Mouse (Mus musculus): ENCODE results near the gene Fcrlb. TPM values are rescaled to one million over a fixed set of nuclear protein-coding genes. Genes with fewer than 3 reads are reported as not detected.
"Not testable (repeated sequence)": the region's sequence is repeated elsewhere in the genome, so short reads cannot be mapped to it uniquely, and the experiment has no call there.

Fcrlb gene
- not detected for total RNA-seq (2021)
- long read RNA-seq, experiment 1: 0 reads
- long read RNA-seq, experiment 2: 0 reads

DNA sequence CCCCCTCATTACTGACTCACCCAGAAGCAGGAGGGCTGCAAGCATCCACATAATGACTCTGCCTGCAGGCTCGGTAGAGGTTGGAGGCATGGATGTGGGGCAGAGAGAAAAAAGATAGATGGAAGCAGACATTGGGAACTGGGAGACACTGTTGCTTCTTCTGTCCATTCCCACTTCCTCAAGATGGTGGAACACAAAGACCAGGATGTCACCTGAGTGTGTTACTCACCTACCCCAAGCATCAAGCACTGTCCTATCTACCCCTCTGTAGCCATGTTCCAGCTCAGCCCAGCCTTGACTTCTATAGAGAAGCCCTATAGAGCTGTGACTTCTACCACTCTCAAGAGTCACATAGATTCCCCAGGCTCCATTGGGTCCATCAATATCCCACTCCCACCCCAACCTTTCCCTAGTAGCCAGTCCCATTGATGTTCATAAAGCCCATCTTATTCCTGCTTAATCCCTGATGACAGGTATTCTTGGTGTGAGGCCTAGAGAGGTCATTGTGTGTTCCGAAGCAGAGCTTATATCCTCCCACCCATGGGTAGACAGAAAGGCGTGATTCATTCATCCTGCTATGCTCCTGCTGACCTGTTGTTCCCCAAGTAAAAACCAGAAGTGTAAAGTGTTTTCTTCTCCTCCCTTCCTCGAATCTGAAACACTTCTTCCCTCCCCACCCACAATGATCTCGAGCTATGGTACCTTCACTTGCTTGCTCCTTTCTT, at the start of gene Fcrlb:
Gene Fcrlb (minus strand): TSS at position 51 of the 725 bp plus-strand sequence.
- H3K27ac ChIP-seq: no peak within 1 kb of the TSS
- no peak for TF ChIP-seq CTCF (IDR thresholded peaks at IDR 0.05)
- no peak for DNase-seq
- H3K4me3 ChIP-seq: no peak within 1 kb of the TSS
- intact Hi-C loops (cut with DNase I): no loop called here

DNA sequence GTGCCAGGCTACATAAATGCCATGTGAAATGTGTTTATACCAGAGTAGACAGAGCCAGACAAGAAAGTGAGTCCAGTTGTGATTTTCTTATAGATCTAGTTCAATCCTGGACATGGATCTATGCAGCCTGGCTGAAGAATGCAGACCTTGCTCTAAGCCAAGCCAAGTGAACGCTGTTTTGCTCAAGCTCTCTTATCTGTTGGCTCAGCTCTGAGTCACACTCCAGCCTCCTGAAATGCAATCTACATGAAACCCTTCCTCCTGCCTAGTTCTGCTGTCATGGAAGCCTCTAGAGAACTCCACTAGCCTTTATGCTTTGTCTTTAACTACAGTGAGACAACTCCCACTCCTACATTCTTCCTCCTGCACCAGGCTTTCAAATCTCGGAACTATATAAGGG, 49.6 kb upstream of the Fcrlb start:
- no peak for DNase-seq
- Histone ChIP-seq H3K4me3 (no peak overlapping the region), H3K27ac (no peak overlapping the region)
- TF ChIP-seq CTCF (IDR thresholded peaks at IDR 0.05): no peak
- intact Hi-C loops (cut with DNase I): no loop called here

DNA sequence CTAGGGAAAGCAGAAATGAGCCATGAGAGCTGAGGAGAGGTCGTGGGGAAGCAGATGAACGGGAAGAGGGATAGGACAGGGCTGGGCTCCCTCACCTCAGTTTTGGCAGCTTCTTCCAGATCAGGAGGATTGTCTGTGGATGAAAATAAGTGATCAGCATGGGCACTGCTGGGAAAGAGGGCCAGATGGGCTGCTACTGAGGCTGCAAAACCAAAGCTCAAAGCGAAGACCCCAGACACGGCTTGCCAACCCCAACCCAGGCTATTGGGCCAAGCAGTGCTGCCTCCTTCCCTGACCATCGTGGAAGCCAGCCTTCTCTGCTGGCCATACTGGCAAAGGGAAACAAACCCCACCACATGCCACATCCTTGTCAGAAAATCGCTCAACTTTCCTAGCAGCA, 48.4 kb upstream of the Fcrlb start:
- intact Hi-C loops (cut with DNase I): no loop called here
- H3K4me3 ChIP-seq: no peak overlapping the region
- TF ChIP-seq CTCF (IDR thresholded peaks at IDR 0.05): no peak
- DNase-seq: no peak
- H3K27ac ChIP-seq: no peak overlapping the region

GRCm38 (mm10) chr1:170959791-170960190, 47.0 kb upstream of the Fcrlb start:
- TF ChIP-seq CTCF (IDR thresholded peaks at IDR 0.05): no peak
- H3K27ac ChIP-seq: no peak overlapping the region
- DNase-seq: no peak
- intact Hi-C loops (cut with DNase I): no loop called here
- no peak overlapping the region for H3K4me3 ChIP-seq

- intact Hi-C loops (cut with DNase I): no loop called here
- TF ChIP-seq CTCF (IDR thresholded peaks at IDR 0.05): no peak
- Histone ChIP-seq H3K27ac (no peak overlapping the region), H3K4me3 (no peak overlapping the region)
- no peak for DNase-seq
Measured at GRCm38 (mm10) chr1:170958225-170958624, 45.5 kb upstream of the Fcrlb start.

GRCm38 (mm10) chr1:170953192-170953591, 40.5 kb upstream of the Fcrlb start:
- TF ChIP-seq CTCF (IDR thresholded peaks at IDR 0.05): no peak
- no peak for DNase-seq
- Histone ChIP-seq H3K27ac (no peak overlapping the region), H3K4me3 (no peak overlapping the region)
- intact Hi-C loops (cut with DNase I): no loop called here

GRCm38 (mm10) chr1:170950772-170951171, 38.0 kb upstream of the Fcrlb start:
- intact Hi-C loops (cut with DNase I): no loop called here
- Histone ChIP-seq H3K27ac (no peak overlapping the region), H3K4me3 (no peak overlapping the region)
- TF ChIP-seq CTCF (IDR thresholded peaks at IDR 0.05): no peak
- no peak for DNase-seq

DNA sequence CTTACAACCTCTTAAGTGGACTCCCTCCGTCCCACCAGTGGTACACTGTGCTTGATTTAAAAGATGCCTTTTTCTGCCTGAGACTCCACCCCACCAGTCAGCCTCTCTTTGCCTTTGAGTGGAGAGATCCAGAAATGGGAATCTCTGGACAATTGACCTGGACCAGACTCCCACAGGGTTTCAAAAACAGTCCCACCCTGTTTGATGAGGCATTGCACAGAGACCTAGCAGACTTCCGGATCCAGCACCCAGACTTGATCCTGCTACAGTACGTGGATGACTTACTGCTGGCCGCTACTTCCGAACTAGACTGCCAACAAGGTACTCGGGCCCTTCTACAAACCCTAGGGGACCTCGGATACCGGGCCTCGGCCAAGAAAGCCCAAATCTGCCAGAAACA, 32.2 kb upstream of the Fcrlb start:
- H3K27ac ChIP-seq; H3K4me3 ChIP-seq; intact Hi-C loops (cut with DNase I); DNase-seq: not testable (repeated sequence)

GRCm38 (mm10) chr1:170944151-170944550, 31.4 kb upstream of the Fcrlb start:
- H3K4me3 ChIP-seq; intact Hi-C loops (cut with DNase I); DNase-seq; H3K27ac ChIP-seq: not testable (repeated sequence)

- no peak for TF ChIP-seq CTCF (IDR thresholded peaks at IDR 0.05)
- DNase-seq: no peak
- Histone ChIP-seq H3K4me3 (no peak overlapping the region), H3K27ac (no peak overlapping the region)
- intact Hi-C loops (cut with DNase I): no loop called here
Measured at GRCm38 (mm10) chr1:170939255-170939654, 26.5 kb upstream of the Fcrlb start.

DNA sequence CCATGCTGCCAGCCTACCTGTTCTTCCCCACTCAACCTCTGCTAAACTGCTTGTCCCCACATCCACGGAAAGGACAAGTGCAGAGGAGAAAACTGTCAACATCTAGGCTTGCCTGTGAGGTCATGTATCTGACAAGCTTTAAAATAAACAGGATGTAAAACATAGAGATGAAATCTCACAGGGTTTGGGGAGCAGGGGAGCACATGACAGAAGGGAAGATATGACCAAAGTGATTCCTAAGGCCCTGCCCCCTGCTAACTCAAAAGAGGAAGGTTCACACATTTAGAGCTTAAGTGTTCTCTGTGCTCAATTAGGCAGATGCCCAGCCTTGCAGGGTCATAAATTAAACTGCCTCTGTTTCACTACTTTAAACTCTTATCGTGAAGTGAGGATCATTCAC, 21.6 kb upstream of the Fcrlb start:
- intact Hi-C loops (cut with DNase I): no loop called here
- no peak for DNase-seq
- TF ChIP-seq CTCF (IDR thresholded peaks at IDR 0.05): no peak
- Histone ChIP-seq H3K4me3 (no peak overlapping the region), H3K27ac (no peak overlapping the region)

DNA sequence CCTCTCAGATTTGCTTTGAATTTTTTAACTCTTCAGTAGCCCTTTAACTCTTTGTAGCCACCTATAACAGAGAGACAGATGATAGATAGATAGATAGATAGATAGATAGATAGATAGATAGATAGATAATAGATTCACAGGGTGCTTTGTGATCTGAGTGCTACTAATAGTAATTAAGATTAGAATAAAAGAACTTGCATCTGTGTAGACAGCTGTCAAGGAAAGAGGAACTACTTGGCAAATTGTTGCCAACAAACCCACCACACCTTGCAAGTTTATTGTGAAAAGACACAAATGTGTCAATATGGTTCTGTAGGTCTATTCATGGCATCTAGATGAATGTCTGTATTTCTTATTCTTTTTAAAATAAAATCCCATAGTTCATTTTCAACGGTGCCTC, 21.2 kb upstream of the Fcrlb start:
- intact Hi-C loops (cut with DNase I): no loop called here

DNA sequence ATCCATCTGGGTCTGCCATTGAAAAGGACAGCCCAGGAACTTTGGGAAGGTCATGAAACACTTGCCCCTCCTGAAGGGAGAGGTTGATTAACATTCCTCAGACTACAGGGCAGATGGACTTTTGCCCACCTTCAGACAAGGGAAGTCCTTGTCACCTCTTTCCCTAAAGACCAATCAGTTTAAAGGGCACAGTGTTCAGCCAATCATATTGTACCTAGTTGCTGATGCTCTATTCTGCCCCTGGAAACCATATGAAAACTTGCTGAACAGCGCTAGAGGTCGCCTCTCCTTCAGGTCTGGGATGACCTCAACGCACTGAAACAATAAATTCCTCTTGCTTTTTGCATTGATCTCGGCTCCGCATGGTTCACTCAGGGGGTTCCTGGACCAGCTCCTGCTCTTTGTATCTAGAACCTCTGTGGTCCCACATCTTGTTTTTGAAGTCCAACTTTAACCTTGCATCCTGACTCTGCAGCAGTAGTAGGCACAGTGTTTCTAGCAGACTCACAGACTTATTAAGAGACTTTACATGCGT, 20.7 kb upstream of the Fcrlb start:
- TF ChIP-seq CTCF (IDR thresholded peaks at IDR 0.05): no peak
- intact Hi-C loops (cut with DNase I): no loop called here
- no peak overlapping the region for H3K4me3 ChIP-seq
- H3K27ac ChIP-seq: no peak overlapping the region
- no peak for DNase-seq

More for the DNA sequence above, 21.2 kb upstream of the Fcrlb start:
- no peak for TF ChIP-seq CTCF (IDR thresholded peaks at IDR 0.05)
- H3K27ac ChIP-seq: no peak overlapping the region
- no peak overlapping the region for H3K4me3 ChIP-seq
- no peak for DNase-seq

GRCm38 (mm10) chr1:170932043-170932442, 19.3 kb upstream of the Fcrlb start:
- DNase-seq: no peak
- Histone ChIP-seq H3K27ac (no peak overlapping the region), H3K4me3 (no peak overlapping the region)
- intact Hi-C loops (cut with DNase I): no loop called here
- TF ChIP-seq CTCF (IDR thresholded peaks at IDR 0.05): no peak
